Mouse (Mus musculus) E14TG2a.4 (cell line): ENCODE data around the gene Cdsn.

Experiments used
- CTCF ChIP-seq: conservative IDR thresholded peaks from 2 replicates; pipeline ENCODE4 v1.5.1; 2014; ENCODE audit warnings: low read length
- POU5F1 ChIP-seq: IDR thresholded peaks from 2 replicates; pipeline ENCODE4 v1.6.1; 2014; ENCODE audit warnings: low read length, borderline replicate concordance

GRCm38 (mm10) chr17:35601736-35602354 lies 49.9 kb downstream of the Cdsn start:
- no peak for TF ChIP-seq CTCF
- no peak for TF ChIP-seq POU5F1
